In the genomic region with DNA sequence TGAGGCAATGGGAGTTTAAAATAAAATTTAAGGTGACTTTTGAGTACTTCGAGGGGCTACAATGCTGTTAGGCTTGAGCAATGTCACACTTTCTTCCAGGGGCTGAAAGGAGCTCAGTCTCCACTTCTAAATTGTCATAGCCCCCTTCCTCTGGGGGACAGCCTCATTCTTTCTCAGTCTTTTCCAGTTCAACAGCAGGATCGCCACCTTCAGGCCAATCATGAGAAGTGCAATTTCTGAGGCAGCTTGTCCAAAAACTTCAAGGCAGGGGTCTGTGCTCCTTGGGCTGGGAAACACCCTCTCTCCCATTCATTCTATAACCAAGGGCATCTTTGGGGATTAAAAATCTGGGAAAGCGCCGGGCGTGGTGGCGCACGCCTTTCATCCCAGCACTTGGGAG, we compare ENCODE assay signal across 8 mouse cellular contexts. TPM values are rescaled to one million over a fixed set of nuclear protein-coding genes. Genes with fewer than 3 reads are reported as not detected.
DNase-seq lines count a peak whose midpoint lies in the region; ATAC-seq and TF ChIP-seq lines count a peak whose summit lies in the region.

No protein-coding gene starts in this region.

- in situ Hi-C loops in CH12.LX (cut with MboI; ENCODE audit: low pct_ligation_motif_present, low pct_unique_long_range_greater_than_20kb, low sequenced_read_pairs), result no loop called here

- 70% methylated on average over 7 of the region's 7 CpGs for WGBS in kidney, embryonic 14.5 days

- H3K36me3 ChIP-seq in kidney, embryonic 14.5 days (ENCODE audit: control insufficient read depth, insufficient read depth, low read length), result no peaks in the 10 kb centered on the region
- no peaks in the 10 kb centered on the region for H3K36me3 ChIP-seq in CH12.LX (replicated peaks in 1 of 2; ENCODE audit: control insufficient read depth in 1 of 2, insufficient read depth in 1 of 2, low read length in 1 of 2)
- H3K36me3 ChIP-seq in G1E (replicated peaks), result no peaks in the 10 kb centered on the region

- no peak for ATAC-seq in kidney, embryonic 14.5 days (ENCODE audit: low FRiP score, low TSS enrichment)
- ATAC-seq in G1E (ENCODE audit: extremely low read depth, insufficient number of reproducible peaks, low FRiP score, poor library complexity, severe bottlenecking), result no peak
- ATAC-seq in activated CD4-positive, CD25-positive, alpha-beta regulatory T cell, adult 4 months, result no peak

- TF ChIP-seq CTCF in CH12.LX (conservative IDR thresholded peaks at IDR 0.05 in 1 of 2, IDR thresholded peaks at IDR 0.05 in 1 of 2; ENCODE audit: low read depth in 2 of 2, low read length in 2 of 2) (peak; percentile 67 to 74), G1E (IDR thresholded peaks at IDR 0.05; ENCODE audit: low read depth, low read length) (peak; percentile 30; the same call in 1 of the 2 replicates)

- no peaks in the 10 kb centered on the region for H3K79me2 ChIP-seq in CH12.LX (replicated peaks; ENCODE audit: control insufficient read depth, extremely low read depth, insufficient read depth, poor library complexity, severe bottlenecking)

- peak; percentile 21 for DNase-seq in kidney, postnatal 10 days
- DNase-seq in CH12.LX (ENCODE audit: extremely low read depth), result peak; percentile 56
- DNase-seq in G1E (ENCODE audit: low spot score), result no peak
- peak; percentile 31 for DNase-seq in lung, postnatal 14 days
- no peak for DNase-seq in Muller cell, postnatal 12 days (ENCODE audit: inconsistent ontology term)
- DNase-seq in heart, adult 8-10 months (ENCODE audit: low spot score), result no peak

- H3K4me3 ChIP-seq in kidney, embryonic 14.5 days (ENCODE audit: low read length), result no peak overlapping the region
- no peak overlapping the region for H3K4me3 ChIP-seq in CH12.LX (replicated peaks in 1 of 3; ENCODE audit: low read depth in 2 of 3, low read length in 2 of 3, poor library complexity in 1 of 3)
- no peak overlapping the region for H3K4me3 ChIP-seq in G1E (ENCODE audit: low read depth, low read length)

- no peak overlapping the region for H3K9ac ChIP-seq in kidney, embryonic 14.5 days (ENCODE audit: low read depth, low read length)
- no peak overlapping the region for H3K9ac ChIP-seq in CH12.LX (ENCODE audit: insufficient read depth, low read depth)

- no peak for TF ChIP-seq EP300 in CH12.LX (IDR thresholded peaks at IDR 0.05; ENCODE audit: low read length)

- H3K27me3 ChIP-seq in kidney, embryonic 14.5 days (ENCODE audit: control insufficient read depth, insufficient read depth, low read length), result no peaks in the 10 kb centered on the region
- H3K27me3 ChIP-seq in CH12.LX (replicated peaks), result no peaks in the 10 kb centered on the region
- peaks cover 3% of the 10 kb centered on the region for H3K27me3 ChIP-seq in G1E (ENCODE audit: insufficient read depth, low read length)

- H3K27ac ChIP-seq in kidney, embryonic 14.5 days (ENCODE audit: low read depth, low read length), result no peak overlapping the region
- H3K27ac ChIP-seq in CH12.LX (ENCODE audit: insufficient read depth, low read depth), result no peak overlapping the region

- H3K4me1 ChIP-seq in kidney, embryonic 14.5 days (ENCODE audit: control insufficient read depth, insufficient read depth, low read length), result no peaks in the 10 kb centered on the region
- peaks cover 3 to 10% of the 10 kb centered on the region in 2 experiments; a peak in 2 of 4 replicates for H3K4me1 ChIP-seq in CH12.LX (ENCODE audit: control insufficient read depth in 1 of 2, insufficient read depth in 2 of 2)
- peaks cover 11% of the 10 kb centered on the region for H3K4me1 ChIP-seq in G1E (ENCODE audit: insufficient read depth, low read depth, low read length)

- dilution Hi-C loops in CH12.LX (cut with MboI; ENCODE audit: extremely low pct_ligation_motif_present, extremely low pct_unique_long_range_greater_than_20kb, low sequenced_read_pairs), result no loop called here

- no peak for TF ChIP-seq POLR2A in CH12.LX (IDR thresholded peaks at IDR 0.05; ENCODE audit: low read depth, low read length)

- no peak overlapping the region for H3K4me2 ChIP-seq in kidney, embryonic 14.5 days (replicated peaks; ENCODE audit: low read depth, low read length)
- no peak overlapping the region for H3K4me2 ChIP-seq in CH12.LX (ENCODE audit: insufficient read depth, low read depth, poor library complexity, severe bottlenecking)

- H3K9me3 ChIP-seq in kidney, embryonic 14.5 days (ENCODE audit: control insufficient read depth, low read length), result no peaks in the 10 kb centered on the region
- H3K9me3 ChIP-seq in CH12.LX (replicated peaks; ENCODE audit: low read length) (peaks cover 5% of the 10 kb centered on the region), G1E (replicated peaks) (peaks cover 5% of the 10 kb centered on the region; the same call in 1 of the 2 replicates)

- peak; percentile 66 for TF ChIP-seq RAD21 in CH12.LX (IDR thresholded peaks at IDR 0.05; ENCODE audit: low read depth, low read length)

TF ChIP-seq in CH12.LX, 34 proteins besides CTCF, POLR2A, EP300 and RAD21:
- no peak for TF ChIP-seq E2F4 (IDR thresholded peaks at IDR 0.05; ENCODE audit: insufficient replicate concordance, low read depth, low read length)
- TF ChIP-seq SMC3 (IDR thresholded peaks at IDR 0.05; ENCODE audit: low read depth, low read length), result peak; percentile 45

RNA-seq across cellular contexts. Expression of a gene that starts 19.9 kb away (rescaled TPM):
- polyA plus RNA-seq in kidney, embryonic 14.5 days (2014; fragmentation: Nextera tagmentation; extraction: Ambion mirVana), result 51.7 and 51.8 TPM in 2 replicates
- total RNA-seq in CH12.LX (2012; rRNA removed), result 28.0 and 29.6 TPM in 2 replicates
- 22.1 and 22.2 TPM in 2 replicates for total RNA-seq in CH12.LX (2014; rRNA removed)
- polyA plus RNA-seq in CH12.LX (2012; ENCODE audit: insufficient read length, low read depth), result 55.6 and 63.9 TPM in 2 replicates
- total RNA-seq in G1E (2014; fragmentation: Nextera tagmentation), result 75.6 and 86.4 TPM in 2 replicates
- total RNA-seq in G1E (2017), result 25.5 and 28.5 TPM in 2 replicates
- polyA plus RNA-seq in G1E (2012), result 48.1 and 53.7 TPM in 2 replicates
- polyA plus RNA-seq in activated CD4-positive, CD25-positive, alpha-beta regulatory T cell, adult 4 months (2017; shearing (Covaris generic)), result 10 to 100 TPM; 57.7 to 74.0 TPM
- 10 to 100 TPM; 24.8 to 30.3 (median 28.6) TPM for total RNA-seq in heart, adult 8-10 months (2022)

RNA-seq across cellular contexts. Expression of a gene that starts 37.4 kb away (rescaled TPM):
- 53.7 and 70.4 TPM in 2 replicates for polyA plus RNA-seq in kidney, embryonic 14.5 days (2014; fragmentation: Nextera tagmentation; extraction: Ambion mirVana)
- total RNA-seq in CH12.LX (2012; rRNA removed) (62.1 and 76.5 TPM in 2 replicates), CH12.LX (2014; rRNA removed) (172 and 191 TPM in 2 replicates), G1E (2014; fragmentation: Nextera tagmentation) (75.8 and 84.8 TPM in 2 replicates), G1E (2017) (42.1 and 49.5 TPM in 2 replicates)
- polyA plus RNA-seq in CH12.LX (2012; ENCODE audit: insufficient read length, low read depth) (89.3 and 109 TPM in 2 replicates), G1E (2012) (1.2 and 1.8 TPM in 2 replicates)
- polyA plus RNA-seq in activated CD4-positive, CD25-positive, alpha-beta regulatory T cell, adult 4 months (2017; shearing (Covaris generic)), result 10 to 100 TPM; 44.5 to 45.8 TPM
- 10 to 100 TPM; 19.0 to 20.7 (median 19.9) TPM for total RNA-seq in heart, adult 8-10 months (2022)

Comparison
In these comparisons a context has a peak if more than half of its experiments do, and no peak if none do; other contexts are left out.
1. DNase-seq: peak in kidney, postnatal 10 days (single experiment), CH12.LX (single experiment) and lung, postnatal 14 days (single experiment); none in G1E (single experiment), Muller cell, postnatal 12 days (single experiment) and heart, adult 8-10 months (single experiment).
2. RNA of a gene that starts 37.4 kb away (polyA plus RNA-seq): 89.3 to 109 TPM in CH12.LX, 53.7 to 70.4 TPM in kidney, embryonic 14.5 days and 44.5 to 45.8 TPM in activated CD4-positive, CD25-positive, alpha-beta regulatory T cell, adult 4 months; 1.2 to 1.8 TPM in G1E; every median in the first group is over 10 times any median in the second.